Mouse (Mus musculus) kidney, adult 11 months (tissue): ENCODE data around the gene Ccl24.
"Not testable (repeated sequence)": the region's sequence is repeated elsewhere in the genome, so short reads cannot be mapped to it uniquely, and the experiment has no call there.

ENCODE experiments used
- DNase-seq: peaks from one replicate; pipeline ENCODE4 v3.0.0; 2022

Gene Ccl24

DNA sequence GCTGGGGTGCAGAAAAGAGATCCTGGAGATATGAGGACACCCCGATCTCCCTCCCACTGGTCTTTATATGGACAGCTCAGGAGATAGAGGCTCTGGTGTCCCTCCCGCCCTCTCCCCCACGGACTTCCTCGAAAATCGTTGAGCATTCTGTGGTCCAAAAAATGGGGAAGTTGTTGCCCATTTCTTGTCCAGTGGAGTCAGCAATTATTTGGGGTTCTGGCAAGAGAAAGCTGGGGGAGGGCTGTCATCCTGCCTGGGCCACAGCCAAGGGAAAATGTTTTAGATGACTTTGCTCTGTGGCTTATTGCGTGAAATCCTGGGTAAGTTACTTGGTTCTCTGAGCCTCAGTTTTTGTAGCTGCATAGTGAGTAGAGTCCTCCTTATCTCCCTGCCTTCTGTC is at the start of gene Ccl24:
Gene Ccl24, minus strand, starts transcription at position 44 of the 400 bp plus-strand sequence.
- DNase-seq, result no peak

DNA sequence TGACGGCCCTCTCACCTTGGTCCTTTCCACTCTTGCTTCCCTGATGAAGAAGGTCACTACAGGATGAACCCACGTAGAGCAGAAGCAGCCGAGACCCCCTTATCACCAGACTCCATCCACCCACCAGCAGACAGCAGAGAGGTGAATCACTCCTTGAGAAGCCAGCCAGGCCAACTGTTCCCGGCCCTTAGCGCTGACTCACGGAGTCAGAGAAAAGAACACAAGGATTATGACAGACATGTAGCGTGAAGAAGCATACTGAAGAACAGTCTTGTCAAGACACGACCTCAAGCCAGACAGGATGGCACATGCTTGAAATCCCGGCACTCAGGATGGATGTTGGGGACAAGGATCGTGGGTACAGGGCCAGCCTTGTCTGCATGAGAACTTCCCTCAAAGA is 48.9 kb upstream of the Ccl24 start:
- DNase-seq, result no peak

DNA sequence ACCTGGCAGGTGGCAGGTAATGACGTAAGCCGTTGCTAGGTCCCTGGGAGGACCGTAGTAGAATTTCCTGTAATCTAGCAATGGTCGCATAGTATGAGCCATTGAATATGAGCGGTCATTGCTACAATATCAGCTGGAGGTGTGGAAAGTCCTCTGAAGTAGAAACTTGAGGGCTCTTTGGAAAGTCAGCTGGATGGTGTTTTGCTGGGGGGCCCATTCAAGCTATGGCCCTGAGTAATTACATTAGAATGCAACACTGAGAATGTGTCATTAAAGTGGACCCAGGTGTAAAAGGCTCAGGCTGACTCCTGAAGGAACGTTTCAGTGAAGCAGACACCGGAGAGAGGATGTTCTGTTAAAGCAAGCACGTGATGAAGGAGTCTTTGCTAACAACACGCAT is 47.7 kb upstream of the Ccl24 start:
- DNase-seq, result no peak

DNA sequence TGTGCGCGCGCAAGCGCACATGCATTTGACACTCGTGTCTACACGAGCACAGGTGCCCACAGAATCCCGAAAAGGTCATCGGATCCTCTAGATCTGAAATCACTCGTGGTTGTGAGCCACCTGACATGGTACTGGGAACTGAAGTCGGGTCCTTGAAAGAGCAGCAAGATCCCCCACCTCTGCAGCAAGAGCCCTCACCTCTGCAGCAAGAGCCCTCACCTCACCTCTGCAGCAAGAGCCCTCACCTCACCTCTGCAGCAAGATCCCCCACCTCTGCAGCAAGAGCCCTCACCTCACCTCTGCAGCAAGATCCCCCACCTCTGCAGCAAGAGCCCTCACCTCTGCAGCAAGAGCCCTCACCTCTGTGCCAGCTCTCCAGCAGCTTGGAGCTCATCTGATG is 46.9 kb upstream of the Ccl24 start:
- DNase-seq, result not testable (repeated sequence)

DNA sequence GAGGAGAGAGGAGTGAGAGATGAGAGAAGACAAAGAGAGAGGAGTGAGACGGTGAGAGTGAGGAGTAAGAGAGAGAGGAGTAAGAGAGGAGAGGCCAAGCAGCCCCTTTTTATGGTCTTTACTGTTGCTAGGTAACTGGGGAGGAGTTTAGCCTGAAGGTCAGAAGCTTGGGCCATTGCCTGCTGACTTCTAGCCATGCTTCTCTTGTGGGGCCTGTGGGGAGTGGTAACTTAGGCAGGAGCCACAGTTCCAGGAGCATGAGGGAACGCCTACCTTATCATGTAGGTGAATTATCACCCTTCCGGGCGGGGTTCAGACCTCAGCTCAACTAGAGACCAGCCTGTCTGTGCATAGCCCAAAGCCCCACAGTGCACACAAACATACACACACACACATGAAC is 36.9 kb upstream of the Ccl24 start:
- no peak for DNase-seq

DNA sequence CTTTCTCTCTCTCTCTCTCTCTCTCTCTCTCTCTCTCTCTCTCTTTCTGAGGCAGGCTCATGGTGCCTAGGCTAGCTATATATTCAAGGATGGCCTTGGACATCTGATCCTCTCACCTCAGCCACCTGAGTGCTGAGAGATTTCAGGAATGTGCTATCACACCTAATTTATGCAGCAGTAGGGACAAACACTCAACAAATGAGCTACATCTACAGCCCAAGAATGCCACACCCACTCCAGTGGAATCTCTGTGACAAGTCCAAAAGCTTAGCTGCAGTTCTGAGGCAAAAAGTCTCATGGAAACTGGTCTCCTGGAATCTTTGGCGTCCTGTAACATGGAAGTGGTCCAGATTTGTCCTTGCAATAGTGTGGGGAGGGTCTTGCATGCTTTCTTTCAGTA is 34.7 kb upstream of the Ccl24 start:
- DNase-seq, result no peak

DNA sequence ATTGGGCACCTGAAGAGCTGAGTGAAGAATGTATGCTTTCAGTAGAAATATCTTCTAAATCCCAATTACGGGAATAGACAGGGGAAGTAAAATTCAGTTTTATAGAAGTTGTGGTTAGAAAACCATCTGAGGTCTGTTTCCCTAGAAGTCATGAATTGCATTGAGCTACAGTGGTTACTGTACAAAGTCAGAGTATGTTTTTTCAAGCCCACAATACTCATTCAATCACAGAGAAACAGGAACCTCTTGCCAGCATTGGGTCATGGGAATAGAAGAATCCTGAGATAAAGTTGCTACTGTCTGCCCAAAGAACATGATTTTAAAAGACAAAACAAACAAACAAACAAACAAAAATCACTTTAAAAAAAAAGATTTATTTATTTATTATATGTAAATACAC is 33.9 kb upstream of the Ccl24 start:
- DNase-seq, result not testable (repeated sequence)

DNA sequence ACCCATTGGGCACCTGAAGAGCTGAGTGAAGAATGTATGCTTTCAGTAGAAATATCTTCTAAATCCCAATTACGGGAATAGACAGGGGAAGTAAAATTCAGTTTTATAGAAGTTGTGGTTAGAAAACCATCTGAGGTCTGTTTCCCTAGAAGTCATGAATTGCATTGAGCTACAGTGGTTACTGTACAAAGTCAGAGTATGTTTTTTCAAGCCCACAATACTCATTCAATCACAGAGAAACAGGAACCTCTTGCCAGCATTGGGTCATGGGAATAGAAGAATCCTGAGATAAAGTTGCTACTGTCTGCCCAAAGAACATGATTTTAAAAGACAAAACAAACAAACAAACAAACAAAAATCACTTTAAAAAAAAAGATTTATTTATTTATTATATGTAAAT is 31.8 kb upstream of the Ccl24 start:
- DNase-seq, result not testable (repeated sequence)

DNA sequence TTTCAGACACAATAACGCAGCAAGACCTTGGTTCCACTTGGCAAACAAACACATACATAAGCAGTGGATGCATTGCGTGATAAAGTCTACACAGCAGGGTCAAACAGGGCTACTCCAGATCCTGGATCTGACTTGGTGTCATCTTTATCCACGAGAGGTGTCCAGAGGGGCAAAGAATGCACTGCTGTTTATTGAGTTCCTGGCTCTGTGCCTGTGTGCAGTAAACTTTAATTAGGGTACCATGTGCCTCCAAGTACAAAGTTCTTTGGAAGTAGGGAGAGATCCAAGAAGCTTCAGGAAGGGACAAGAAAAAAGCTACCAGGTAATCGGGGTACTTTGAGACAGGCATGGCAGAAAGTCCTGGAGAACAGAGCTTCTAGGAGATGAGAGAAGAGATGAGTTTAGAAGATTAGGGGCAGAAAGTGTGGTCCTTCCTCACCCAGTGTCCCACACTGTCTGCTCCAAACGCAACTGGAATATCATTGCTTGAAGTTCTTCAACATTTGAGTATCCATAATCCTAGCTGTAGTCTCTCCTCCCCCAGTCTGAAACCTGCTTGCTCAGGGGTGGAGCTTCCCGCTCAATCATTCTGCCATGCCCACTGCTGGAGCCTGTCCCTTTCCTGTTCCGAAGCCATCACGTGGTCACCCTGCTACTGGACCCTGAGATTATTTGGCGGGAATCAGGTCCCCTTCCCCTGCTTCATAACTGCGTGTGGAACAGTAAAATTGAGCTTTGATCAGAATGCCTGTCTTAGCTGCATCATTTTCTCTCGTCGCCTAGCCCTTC is 17.3 kb upstream of the Ccl24 start:
- DNase-seq, result peak; percentile 70

DNA sequence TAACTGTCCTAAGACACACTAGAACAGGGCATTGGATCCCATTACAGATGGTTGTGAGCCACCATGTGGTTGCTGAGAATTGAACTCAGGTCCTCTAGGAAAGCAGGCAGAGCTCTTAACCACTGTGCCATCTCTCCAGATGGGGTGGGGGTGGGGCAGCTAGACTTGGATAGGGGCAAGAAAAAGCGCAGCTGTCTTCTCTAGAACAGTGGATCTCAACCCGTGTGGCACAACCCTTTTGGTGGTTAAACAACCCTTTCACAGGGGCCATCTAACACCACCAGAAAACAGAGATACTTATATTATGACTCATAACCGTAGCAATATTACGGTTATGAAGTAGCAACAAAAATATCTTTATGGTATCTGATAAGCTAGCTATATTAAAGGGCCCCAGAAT is 14.9 kb upstream of the Ccl24 start:
- no peak for DNase-seq

DNA sequence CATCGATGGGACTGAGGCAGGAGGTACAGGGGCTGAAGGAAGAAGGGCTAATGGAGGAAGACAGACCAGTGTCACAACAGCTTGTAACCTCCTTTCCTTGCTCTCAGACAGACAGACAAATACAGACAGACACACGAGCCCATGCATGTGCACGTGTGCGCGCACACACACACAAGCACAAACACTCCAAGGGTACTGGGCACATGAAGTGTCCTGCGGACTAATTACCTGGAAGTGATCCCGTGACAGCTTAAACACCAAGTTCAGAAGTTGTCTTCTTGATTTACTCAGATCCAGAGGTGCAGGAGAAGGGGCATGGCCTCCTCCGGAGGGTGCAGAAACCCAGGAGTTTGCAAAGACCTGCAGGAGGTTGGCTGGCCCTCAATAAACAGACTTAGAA is 12.8 kb upstream of the Ccl24 start:
- no peak for DNase-seq

DNA sequence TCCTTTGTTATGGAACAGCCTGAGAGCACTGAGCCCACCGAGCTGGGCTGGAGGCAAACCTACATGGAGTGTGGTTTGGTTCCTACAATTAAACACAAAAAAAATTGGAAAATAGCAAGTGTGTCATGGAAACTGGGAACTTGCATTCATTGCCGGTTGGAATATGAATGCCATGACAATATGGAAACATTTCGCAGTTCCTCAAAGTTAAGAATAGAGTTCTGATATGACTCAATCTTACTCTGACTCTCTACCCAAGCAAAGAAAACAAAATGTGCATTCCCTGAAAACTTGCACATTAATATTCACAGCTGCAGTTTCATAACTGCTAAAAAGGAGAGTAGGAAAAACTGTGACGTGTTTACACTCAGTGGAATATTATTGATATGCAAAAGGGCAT is 9.5 kb upstream of the Ccl24 start:
- no peak for DNase-seq

DNA sequence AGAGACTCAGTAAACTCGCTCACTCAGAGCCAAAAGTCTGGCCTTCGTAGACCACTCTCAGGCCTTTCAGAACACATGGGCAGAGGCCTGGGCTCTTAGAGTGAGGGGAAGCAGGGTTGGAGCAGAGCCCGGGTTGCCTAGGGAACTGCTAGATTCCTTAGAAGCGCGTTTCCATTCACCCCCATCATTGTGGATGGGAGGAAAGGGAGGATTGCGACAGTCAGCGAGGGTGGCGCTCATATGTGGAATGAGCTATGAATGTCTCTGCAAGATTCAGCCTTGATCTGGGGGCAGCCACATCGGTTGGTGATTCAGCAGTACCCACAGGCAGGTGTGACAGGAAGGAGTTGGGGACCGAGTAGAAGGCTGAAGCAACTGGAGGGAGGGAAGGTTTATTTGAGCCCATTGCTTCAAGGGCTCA is 6.5 kb upstream of the Ccl24 start:
- DNase-seq, result no peak

DNA sequence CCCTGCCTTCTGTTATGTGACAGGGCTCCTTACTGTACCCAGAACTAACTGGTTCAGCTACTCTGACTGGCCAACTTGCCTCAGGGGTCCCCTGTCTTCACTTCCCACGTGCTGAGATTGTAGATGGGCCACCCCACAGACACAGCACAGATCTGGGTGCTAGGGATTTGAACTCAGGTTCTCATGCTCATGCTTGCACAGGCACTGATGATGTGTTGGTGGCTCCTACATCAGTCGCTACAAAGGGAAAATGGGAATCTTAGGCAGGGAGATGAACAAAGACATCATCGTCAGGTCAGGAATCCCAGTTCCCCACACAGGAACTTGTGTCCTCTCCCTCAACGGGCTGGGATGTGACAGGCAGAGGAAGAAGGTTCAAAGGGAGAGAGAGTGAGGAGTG is 3.2 kb upstream of the Ccl24 start:
- no peak for DNase-seq

DNA sequence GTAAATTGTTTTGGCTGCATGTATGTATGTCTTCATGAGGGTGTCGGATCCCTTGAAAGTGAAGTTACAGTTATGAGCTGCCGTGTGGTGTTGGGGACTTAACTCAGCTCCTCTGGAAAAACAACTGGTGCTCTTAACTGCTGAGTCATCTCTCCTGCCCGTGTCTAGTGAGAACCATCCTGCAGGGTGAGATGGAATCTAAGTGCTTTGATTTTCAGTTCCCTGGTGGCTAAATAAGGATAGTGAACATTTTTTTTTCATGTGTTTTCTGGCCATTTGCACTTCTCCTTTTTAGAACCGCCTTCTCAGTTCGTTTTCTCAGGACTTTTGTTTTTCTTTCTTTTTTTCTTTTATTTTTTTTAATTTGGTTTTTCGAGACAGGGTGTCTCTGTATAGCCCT is 4.2 kb downstream of the Ccl24 start:
- DNase-seq, result no peak

DNA sequence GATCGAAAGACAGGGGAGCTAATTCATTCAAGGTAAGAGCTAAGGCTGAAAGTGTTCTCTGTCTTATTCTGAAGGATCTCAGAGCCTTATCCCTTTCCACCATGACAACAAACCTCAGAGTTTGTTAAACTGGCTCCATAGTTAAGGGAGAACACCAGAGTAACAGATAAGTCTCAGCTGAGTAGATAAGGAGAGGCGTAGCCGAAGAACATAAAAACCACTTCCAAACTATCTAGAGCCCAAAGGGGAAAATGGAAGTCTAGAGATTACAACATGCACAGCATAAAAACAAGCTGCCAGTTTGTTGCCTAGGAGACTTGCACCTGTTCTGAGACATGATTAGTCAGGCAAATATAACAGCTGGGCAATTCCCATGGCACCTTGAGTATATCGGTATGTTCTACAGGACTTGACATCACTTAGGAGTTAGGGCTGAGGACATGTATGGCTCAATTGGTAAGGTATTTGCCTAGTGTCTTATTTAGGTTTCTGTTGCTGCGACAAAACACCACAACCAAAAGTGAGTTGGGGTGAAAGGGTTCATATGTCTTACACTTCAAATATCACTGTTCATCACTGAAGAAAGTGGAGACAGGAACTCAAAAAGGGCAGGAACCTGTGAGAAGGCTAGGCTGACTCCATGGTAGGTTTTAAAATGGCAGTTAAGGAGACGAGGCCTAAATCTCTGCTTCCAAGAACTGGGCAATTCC is 5.1 kb downstream of the Ccl24 start:
- DNase-seq, result no peak

DNA sequence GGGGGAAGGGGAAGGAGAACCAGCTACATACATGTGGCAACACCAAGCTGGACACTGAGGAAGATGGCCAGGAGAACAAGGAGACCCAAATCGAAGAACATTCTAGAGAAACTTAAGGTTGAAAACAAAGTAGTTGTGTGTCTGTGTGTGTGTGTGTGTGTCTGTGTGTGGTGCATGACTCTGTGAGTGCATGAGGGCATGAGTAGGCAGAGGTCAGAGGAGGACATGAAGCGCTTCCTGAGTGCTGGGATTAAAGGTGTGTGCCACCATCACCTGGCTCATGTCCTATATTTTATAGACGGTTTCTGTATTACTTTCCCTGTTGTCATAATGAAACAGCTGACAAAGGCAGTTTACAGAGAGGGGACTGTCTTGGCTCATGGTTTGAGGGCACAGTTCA is 9.4 kb downstream of the Ccl24 start, which contains the start of gene Ccl26:
Gene Ccl26, minus strand, starts transcription at position 101 of the 400 bp plus-strand sequence.
- no peak for DNase-seq

DNA sequence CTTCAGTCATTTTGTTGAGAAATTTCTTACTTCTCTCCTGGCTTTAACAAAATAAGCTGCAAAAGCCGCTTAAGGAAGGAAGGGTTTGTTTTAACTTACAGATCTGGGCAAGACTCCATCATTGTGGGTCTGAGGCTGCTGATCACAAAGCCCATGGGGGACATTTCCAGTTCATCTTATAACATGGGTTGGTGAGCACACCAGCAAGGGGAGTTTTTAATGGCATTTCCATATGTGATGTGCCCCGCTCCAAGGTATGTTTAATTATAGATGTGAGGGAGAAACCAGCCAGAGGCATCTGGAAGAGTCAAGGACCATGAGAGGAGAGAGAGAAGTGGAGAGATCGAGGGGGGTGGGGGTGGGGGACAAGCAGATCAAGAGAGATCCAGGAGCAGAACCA is 15.2 kb downstream of the Ccl24 start:
- DNase-seq, result no peak

DNA sequence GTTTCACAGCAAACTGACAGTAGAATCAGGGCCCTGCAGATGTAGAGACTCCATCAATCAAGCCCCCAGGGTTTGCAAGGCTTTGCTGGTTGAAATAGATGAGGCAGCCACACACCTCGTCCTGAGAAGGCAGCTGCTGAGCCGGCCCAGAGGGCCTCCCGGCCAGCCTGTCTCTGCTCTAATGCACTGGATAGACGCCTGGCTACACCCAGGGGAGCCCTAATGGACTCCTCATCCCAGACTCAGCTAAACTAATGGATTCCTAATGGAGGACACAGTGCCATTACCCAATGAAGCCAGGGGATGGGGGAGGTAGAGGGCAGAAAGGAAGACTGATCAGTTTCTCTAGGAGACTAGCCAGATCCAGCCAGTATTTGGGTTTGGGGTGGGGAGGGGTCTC is 15.8 kb downstream of the Ccl24 start:
- no peak for DNase-seq

DNA sequence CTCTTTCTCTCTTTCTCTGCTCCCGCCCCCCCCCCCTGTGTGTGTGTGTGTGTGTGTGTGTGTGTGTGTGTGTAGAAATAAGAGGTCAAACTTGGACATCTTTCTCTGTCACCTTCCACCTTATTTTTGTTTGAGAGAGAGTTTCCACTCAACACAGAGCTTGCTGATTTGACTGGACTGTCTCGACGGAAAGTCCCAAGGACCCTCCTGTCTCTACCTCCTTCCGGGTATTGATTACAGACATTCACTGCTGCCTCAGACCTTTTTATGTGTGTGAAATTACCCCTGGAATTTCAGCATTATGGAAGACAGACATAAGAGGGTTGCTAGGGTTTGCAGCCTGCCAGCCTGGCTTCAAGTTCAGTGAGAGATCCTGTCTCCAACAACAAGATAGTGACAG is 16.6 kb downstream of the Ccl24 start:
- DNase-seq, result no peak

DNA sequence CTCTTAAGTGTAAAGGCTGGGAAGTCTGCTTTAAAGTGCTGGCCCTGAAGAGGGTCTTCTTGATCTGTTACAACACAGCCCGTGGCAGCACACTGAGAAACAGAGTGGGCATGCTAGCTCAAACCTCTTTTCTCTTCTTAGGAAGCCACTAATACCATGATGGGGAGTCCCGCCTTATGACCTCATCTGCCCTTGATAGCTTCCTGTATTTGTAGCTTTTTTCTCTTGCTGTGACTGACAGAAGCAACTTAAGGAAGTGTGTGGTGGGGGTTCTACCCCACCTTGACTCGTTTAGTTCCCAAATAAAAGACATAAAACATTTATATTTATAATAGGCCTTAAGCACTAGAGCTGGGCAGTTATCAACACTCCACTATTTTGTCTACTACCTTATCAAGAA is 21.3 kb downstream of the Ccl24 start:
- no peak for DNase-seq

DNA sequence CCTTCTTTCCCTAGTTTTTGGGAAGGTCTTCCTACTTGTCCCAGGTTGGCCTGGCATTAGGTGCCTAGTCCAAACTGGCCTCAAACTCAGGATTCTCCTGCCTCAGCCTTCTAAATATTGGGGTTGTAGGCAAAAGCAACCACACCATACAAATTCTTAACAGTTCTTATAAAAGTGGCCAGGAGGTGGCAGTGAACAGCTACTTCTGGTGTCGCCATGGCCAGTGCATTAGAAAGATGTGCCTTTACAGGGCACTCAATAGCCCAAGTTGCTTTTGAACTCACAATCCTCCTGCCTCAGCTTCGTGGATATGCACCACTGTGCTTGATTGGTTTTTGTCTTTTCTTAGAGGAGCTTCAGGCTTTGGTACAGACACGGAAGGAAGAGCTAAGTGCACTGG is 21.9 kb downstream of the Ccl24 start:
- DNase-seq, result no peak

DNA sequence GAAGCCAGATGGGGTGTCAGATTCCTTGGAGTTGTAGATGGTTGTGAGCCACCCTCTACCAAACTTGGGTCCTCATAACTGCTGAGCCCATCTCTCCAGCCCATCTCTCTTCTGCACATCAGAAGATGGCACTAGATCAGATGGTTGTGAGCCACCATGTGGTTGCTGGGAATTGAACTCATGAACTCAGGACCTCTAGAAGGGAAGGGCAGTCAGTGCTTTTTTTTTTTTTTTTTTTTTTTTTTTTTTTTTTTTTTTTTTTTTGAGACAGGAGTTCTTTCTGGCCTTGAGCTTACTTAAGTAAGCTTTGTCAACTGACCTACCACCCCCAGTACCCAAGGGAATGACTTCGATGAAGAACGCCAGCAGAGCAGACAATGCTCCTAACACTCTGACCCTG is 24.9 kb downstream of the Ccl24 start:
- DNase-seq, result no peak
